Mouse (Mus musculus): ENCODE results near the gene Tcf15. TPM values are rescaled to one million over a fixed set of nuclear protein-coding genes. Genes with fewer than 3 reads are reported as not detected.

The Tcf15 gene
- total RNA-seq, 2 experiments from 2014 or later = 40.0 to 43.0 TPM

- DNase-seq = no peak
- intact Hi-C loops (cut with DNase I) = loop anchor here (2.0 kb wide), 1 partner anchor 26 kb away; no protein-coding TSS in a partner anchor
Observed at GRCm38 (mm10) chr2:152114057-152114975, 29.0 kb upstream of the Tcf15 start.

- no peak for DNase-seq
- intact Hi-C loops (cut with DNase I) = no loop called here
Observed at GRCm38 (mm10) chr2:152117694-152118093, 25.7 kb upstream of the Tcf15 start.

GRCm38 (mm10) chr2:152119228-152119865, 24.0 kb upstream of the Tcf15 start:
- intact Hi-C loops (cut with DNase I) = no loop called here

GRCm38 (mm10) chr2:152122896-152123295, 20.5 kb upstream of the Tcf15 start:
- intact Hi-C loops (cut with DNase I) = no loop called here
- DNase-seq = no peak

More at GRCm38 (mm10) chr2:152119228-152119865, 24.0 kb upstream of the Tcf15 start:
- no peak for DNase-seq

GRCm38 (mm10) chr2:152128597-152128996, 14.8 kb upstream of the Tcf15 start:
- DNase-seq = no peak
- intact Hi-C loops (cut with DNase I) = no loop called here

GRCm38 (mm10) chr2:152129778-152130177, 13.6 kb upstream of the Tcf15 start:
- no peak for DNase-seq
- intact Hi-C loops (cut with DNase I) = no loop called here

GRCm38 (mm10) chr2:152132016-152132415, 11.3 kb upstream of the Tcf15 start:
- intact Hi-C loops (cut with DNase I) = no loop called here
- no peak for DNase-seq

- intact Hi-C loops (cut with DNase I) = no loop called here
- DNase-seq = no peak
Observed at GRCm38 (mm10) chr2:152132691-152133090, 10.7 kb upstream of the Tcf15 start.

GRCm38 (mm10) chr2:152139191-152139987, 4.0 kb upstream of the Tcf15 start:
- no peak for DNase-seq
- intact Hi-C loops (cut with DNase I) = no loop called here

- DNase-seq = no peak
- intact Hi-C loops (cut with DNase I) = loop anchor here (2.0 kb wide), 1 partner anchor 26 kb away; no protein-coding TSS in a partner anchor
Observed at GRCm38 (mm10) chr2:152140941-152141340, 2.4 kb upstream of the Tcf15 start.

GRCm38 (mm10) chr2:152141491-152141890, 1.9 kb upstream of the Tcf15 start:
- intact Hi-C loops (cut with DNase I) = loop anchor here (2.0 kb wide), 1 partner anchor 27 kb away; no protein-coding TSS in a partner anchor
- no peak for DNase-seq

- intact Hi-C loops (cut with DNase I) = loop anchor here (2.0 kb wide), 1 partner anchor 55 kb away; no protein-coding TSS in a partner anchor
Observed at GRCm38 (mm10) chr2:152142046-152142445, 1.3 kb upstream of the Tcf15 start.

GRCm38 (mm10) chr2:152142571-152142970, 790 bp upstream of the Tcf15 start:
- no peak for DNase-seq

More at GRCm38 (mm10) chr2:152142046-152142445, 1.3 kb upstream of the Tcf15 start:
- DNase-seq = peak; percentile 42 to 54

GRCm38 (mm10) chr2:152144158-152144450, 743 bp downstream of the Tcf15 start:
- intact Hi-C loops (cut with DNase I) = loop anchor here (1.0 kb wide), 1 partner anchor 35 kb away; no protein-coding TSS in a partner anchor
- DNase-seq = no peak

More at GRCm38 (mm10) chr2:152142571-152142970, 790 bp upstream of the Tcf15 start:
- intact Hi-C loops (cut with DNase I) = loop anchor here (2.0 kb wide), 1 partner anchor 54 kb away; no protein-coding TSS in a partner anchor

- DNase-seq = no peak
- intact Hi-C loops (cut with DNase I) = loop anchor here (1.0 kb wide), 1 partner anchor 35 kb away; no protein-coding TSS in a partner anchor
Observed at GRCm38 (mm10) chr2:152144501-152144900, 1.1 kb downstream of the Tcf15 start.

- DNase-seq = no peak
- intact Hi-C loops (cut with DNase I) = no loop called here
Observed at GRCm38 (mm10) chr2:152145711-152146110, 2.4 kb downstream of the Tcf15 start.

- intact Hi-C loops (cut with DNase I) = no loop called here
Observed at GRCm38 (mm10) chr2:152147079-152147478, 3.7 kb downstream of the Tcf15 start.

GRCm38 (mm10) chr2:152148675-152149074, 5.3 kb downstream of the Tcf15 start:
- no peak for DNase-seq
- intact Hi-C loops (cut with DNase I) = no loop called here

More at GRCm38 (mm10) chr2:152147079-152147478, 3.7 kb downstream of the Tcf15 start:
- DNase-seq = peak in 1 of 2 experiments; percentile 18

- intact Hi-C loops (cut with DNase I) = loop anchor here (2.0 kb wide), 1 partner anchor 39 kb away; no protein-coding TSS in a partner anchor
- no peak for DNase-seq
Observed at GRCm38 (mm10) chr2:152149891-152150290, 6.5 kb downstream of the Tcf15 start.

- intact Hi-C loops (cut with DNase I) = loop anchor here (2.0 kb wide), 1 partner anchor 38 kb away; no protein-coding TSS in a partner anchor
- peak; percentile 35 to 61 for DNase-seq
Observed at GRCm38 (mm10) chr2:152150373-152150772, 7.0 kb downstream of the Tcf15 start.

All from heart, postnatal 14 days (tissue).